Mouse (Mus musculus): ENCODE results near the gene Gm20379. TPM values are rescaled to one million over a fixed set of nuclear protein-coding genes. Genes with fewer than 3 reads are reported as not detected.

Gene Gm20379
- polyA plus RNA-seq, 1 experiment from 2014 or later: 0.43 TPM

DNA sequence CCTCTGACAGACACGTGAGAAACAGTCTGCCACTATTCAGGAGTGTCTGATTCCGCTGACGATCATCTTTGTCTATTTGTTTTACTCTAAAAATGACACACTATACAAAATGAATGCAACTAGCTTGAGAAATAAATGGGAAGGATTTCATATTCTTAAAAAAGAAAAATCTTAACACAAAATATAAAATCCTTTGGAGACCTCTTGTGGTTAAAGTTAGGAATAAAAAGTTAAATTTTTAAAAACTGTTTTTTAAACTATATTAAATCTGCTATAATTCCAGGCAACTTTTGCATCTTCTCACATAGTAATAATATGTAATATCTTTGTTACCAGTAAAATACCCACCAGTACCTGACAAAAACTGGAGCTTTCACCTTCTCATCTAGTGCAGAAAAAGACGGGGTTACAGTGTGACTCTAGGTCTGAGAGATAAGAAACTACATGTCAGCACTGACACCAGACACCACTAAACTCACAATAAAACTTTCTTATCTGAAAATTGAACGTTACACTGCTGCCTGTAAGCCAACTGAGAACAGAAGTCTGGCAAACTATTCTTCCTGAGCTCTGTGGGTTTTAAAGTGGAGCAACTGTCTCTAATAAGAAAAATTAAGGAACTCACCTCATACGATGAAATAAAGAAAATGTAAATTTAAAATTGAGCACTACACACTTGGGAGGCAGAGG lies 32.1 kb downstream of the Gm20379 start:
- H3K27me3 ChIP-seq: no peaks in the 10 kb centered on the region
- no peak overlapping the region for H3K4me2 ChIP-seq
- WGBS (ENCODE audit: insufficient replicate concordance): 50% methylated on average over 6 of the region's 6 CpGs
- peak; percentile 75 for ATAC-seq (ENCODE audit: low read depth)
- peaks cover 8% of the 10 kb centered on the region; the same call in 1 of the 2 replicates for H3K4me1 ChIP-seq (replicated peaks)
- H3K4me3 ChIP-seq (replicated peaks): no peak overlapping the region
- DNase-seq: no peak
- H3K36me3 ChIP-seq: peaks cover 33% of the 10 kb centered on the region
- H3K9me3 ChIP-seq (replicated peaks): no peaks in the 10 kb centered on the region
- no peak overlapping the region for H3K27ac ChIP-seq
- no peak overlapping the region for H3K9ac ChIP-seq

GRCm38 (mm10) chr13:92339787-92340186 lies 34.0 kb downstream of the Gm20379 start:
- no peak for DNase-seq
- peaks cover 44% of the 10 kb centered on the region for H3K36me3 ChIP-seq

GRCm38 (mm10) chr13:92344033-92344432 lies 38.3 kb downstream of the Gm20379 start:
- Histone ChIP-seq H3K4me3 (replicated peaks) (no peak overlapping the region), H3K9ac (no peak overlapping the region), H3K4me1 (replicated peaks) (peaks cover 4% of the 10 kb centered on the region; the same call in 1 of the 2 replicates), H3K27me3 (no peaks in the 10 kb centered on the region), H3K27ac (no peak overlapping the region), H3K4me2 (no peak overlapping the region), H3K9me3 (replicated peaks) (no peaks in the 10 kb centered on the region), H3K36me3 (peaks cover 70% of the 10 kb centered on the region)
- no peak for ATAC-seq (ENCODE audit: low read depth)
- no peak for DNase-seq
- 92% methylated on average over 8 of the region's 8 CpGs for WGBS (ENCODE audit: insufficient replicate concordance)

More at GRCm38 (mm10) chr13:92339787-92340186, 34.0 kb downstream of the Gm20379 start:
- Histone ChIP-seq H3K4me2 (no peak overlapping the region), H3K4me1 (replicated peaks) (peaks cover 8% of the 10 kb centered on the region; the same call in 1 of the 2 replicates), H3K9me3 (replicated peaks) (no peaks in the 10 kb centered on the region), H3K9ac (no peak overlapping the region), H3K4me3 (replicated peaks) (no peak overlapping the region), H3K27ac (no peak overlapping the region), H3K27me3 (no peaks in the 10 kb centered on the region)
- 82% methylated on average over 3 of the region's 3 CpGs for WGBS (ENCODE audit: insufficient replicate concordance)
- no peak for ATAC-seq (ENCODE audit: low read depth)

DNA sequence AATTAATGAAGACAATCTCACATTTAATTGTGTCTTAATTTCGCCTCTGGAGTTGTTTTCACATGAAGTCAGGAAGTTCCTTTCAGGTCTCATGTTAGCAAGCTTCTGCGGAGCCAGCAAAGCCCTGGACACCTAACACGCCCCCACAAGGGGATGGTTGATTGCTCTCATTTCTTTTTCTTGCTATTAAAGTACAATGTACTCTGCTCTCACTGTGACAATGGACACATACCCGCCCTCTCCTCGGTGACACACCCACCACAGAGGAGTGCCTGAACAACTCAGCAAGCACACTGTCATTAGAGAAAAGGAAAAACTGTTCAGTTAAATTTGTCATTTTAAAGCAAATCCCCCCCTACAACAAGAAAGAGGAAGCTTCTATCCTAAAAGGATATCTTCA lies 40.6 kb downstream of the Gm20379 start:
- no peaks in the 10 kb centered on the region for H3K27me3 ChIP-seq
- WGBS (ENCODE audit: insufficient replicate concordance): 78% methylated on average over 5 of the region's 5 CpGs
- H3K9me3 ChIP-seq (replicated peaks): no peaks in the 10 kb centered on the region
- ATAC-seq (ENCODE audit: low read depth) (no peak), DNase-seq (no peak)
- H3K4me3 ChIP-seq (replicated peaks): no peak overlapping the region
- H3K9ac ChIP-seq: no peak overlapping the region
- H3K36me3 ChIP-seq: peaks cover 75% of the 10 kb centered on the region
- H3K4me2 ChIP-seq: no peak overlapping the region
- H3K27ac ChIP-seq: no peak overlapping the region
- no peaks in the 10 kb centered on the region for H3K4me1 ChIP-seq (replicated peaks)

DNA sequence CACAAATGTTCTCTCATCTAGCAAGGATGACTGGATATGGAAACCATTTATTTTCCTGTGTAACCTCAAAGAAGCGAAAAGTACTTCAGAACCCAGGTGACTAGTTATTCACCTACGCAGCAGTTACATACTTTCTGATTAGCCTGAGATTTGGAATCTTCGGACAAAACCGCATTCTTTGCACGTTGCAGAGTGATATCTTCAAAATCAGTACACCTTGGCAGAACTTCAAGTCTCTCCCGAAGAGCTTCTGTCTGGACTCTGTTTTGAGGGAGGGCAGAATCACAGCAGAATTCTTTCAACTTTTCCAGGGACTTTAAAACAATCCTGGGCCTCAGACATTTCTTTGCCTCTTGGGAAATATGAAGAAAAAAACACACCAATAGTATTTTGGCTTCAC lies 45.3 kb downstream of the Gm20379 start:
- WGBS (ENCODE audit: insufficient replicate concordance): 87% methylated on average over 6 of the region's 6 CpGs
- no peak for ATAC-seq (ENCODE audit: low read depth)

GRCm38 (mm10) chr13:92353956-92354355 lies 48.2 kb downstream of the Gm20379 start:
- peak overlapping the region; percentile 81 for H3K4me3 ChIP-seq (replicated peaks)
- no peaks in the 10 kb centered on the region for H3K27me3 ChIP-seq
- H3K9ac ChIP-seq: peak overlapping the region; percentile 70
- peaks cover 34% of the 10 kb centered on the region for H3K4me1 ChIP-seq (replicated peaks)
- DNase-seq: peak; percentile 8
- H3K27ac ChIP-seq: peak overlapping the region; percentile 53
- peak overlapping the region; percentile 94 for H3K4me2 ChIP-seq
- no peak for ATAC-seq (ENCODE audit: low read depth)
- H3K36me3 ChIP-seq: peaks cover 36% of the 10 kb centered on the region
- H3K9me3 ChIP-seq (replicated peaks): no peaks in the 10 kb centered on the region
- 21% methylated on average over 4 of the region's 4 CpGs for WGBS (ENCODE audit: insufficient replicate concordance)

More for the DNA sequence above, 45.3 kb downstream of the Gm20379 start:
- Histone ChIP-seq H3K9ac (no peak overlapping the region), H3K36me3 (peaks cover 43% of the 10 kb centered on the region), H3K27ac (no peak overlapping the region), H3K4me2 (no peak overlapping the region), H3K27me3 (no peaks in the 10 kb centered on the region), H3K4me3 (replicated peaks) (no peak overlapping the region), H3K4me1 (replicated peaks) (peaks cover 22% of the 10 kb centered on the region), H3K9me3 (replicated peaks) (no peaks in the 10 kb centered on the region)
- DNase-seq: no peak

DNA sequence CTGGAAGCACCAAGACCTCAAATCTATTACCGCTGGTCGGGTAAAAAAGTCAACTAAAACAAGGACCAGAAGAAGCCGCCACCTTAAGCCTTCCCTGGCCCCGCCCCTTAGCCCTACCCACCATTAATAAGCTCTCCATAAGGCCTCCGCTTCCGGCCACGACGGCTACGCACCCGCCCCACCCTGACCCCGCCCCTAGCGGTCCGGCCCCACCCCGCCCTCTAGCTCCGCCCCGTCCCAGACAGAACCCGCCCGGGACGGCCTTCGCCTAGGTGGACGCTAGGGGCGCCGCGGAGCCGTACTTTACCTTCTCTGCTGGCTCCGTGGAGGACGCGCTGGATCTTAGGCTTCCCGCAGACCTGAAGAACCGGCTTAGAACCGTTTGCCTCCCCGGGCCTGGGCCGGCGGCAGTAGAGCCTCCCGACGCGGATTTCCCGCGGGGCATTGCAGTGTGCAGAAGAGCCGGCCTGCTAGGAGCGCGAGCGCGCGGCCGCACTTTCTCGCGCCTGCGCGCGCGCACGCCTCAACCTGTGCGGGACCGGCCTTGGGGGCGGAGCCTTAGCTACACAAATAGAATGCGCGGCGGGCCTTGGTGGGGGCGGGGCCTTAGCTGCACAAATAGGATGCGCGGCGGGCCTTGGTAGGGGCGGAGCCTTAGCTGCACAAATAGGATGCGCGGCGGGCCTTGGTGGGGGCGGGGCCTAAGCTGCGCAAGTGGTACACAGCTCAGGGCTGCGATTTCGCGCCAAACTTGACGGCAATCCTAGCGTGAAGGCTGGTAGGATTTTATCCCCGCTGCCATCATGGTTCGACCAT lies 48.9 kb downstream of the Gm20379 start, which contains the start of the genes Dhfr and Msh3:
Gene Dhfr, plus strand, starts transcription at position 271 of the 816 bp plus-strand sequence.
Gene Msh3, minus strand, starts transcription at position 548 of the 816 bp plus-strand sequence.
- H3K27me3 ChIP-seq: no peaks in the 10 kb centered on the region
- peak; percentile 91 for ATAC-seq (ENCODE audit: low read depth)
- H3K4me3 ChIP-seq (replicated peaks): peak within 1 kb of the TSS; percentile 81
- peak; percentile 98 for DNase-seq
- peaks cover 34% of the 10 kb centered on the region for H3K4me1 ChIP-seq (replicated peaks)
- no peaks in the 10 kb centered on the region for H3K9me3 ChIP-seq (replicated peaks)
- H3K4me2 ChIP-seq: peak within 1 kb of the TSS; percentile 94
- peak within 1 kb of the TSS; percentile 83 for H3K9ac ChIP-seq
- peaks cover 39% of the 10 kb centered on the region for H3K36me3 ChIP-seq
- peak within 1 kb of the TSS; percentile 91 for H3K27ac ChIP-seq
- WGBS (ENCODE audit: insufficient replicate concordance): under 1% methylated on average over 75 of the region's 76 CpGs

GRCm38 (mm10) chr13:92355272-92355643 lies 49.5 kb downstream of the Gm20379 start:
- ATAC-seq (ENCODE audit: low read depth): peak; percentile 46
- Histone ChIP-seq H3K9me3 (replicated peaks) (no peaks in the 10 kb centered on the region), H3K27ac (peak overlapping the region; percentile 82), H3K9ac (peak overlapping the region; percentile 83), H3K4me2 (peak overlapping the region; percentile 94), H3K36me3 (peaks cover 40% of the 10 kb centered on the region), H3K4me1 (replicated peaks) (peaks cover 34% of the 10 kb centered on the region), H3K4me3 (replicated peaks) (peak overlapping the region; percentile 81), H3K27me3 (no peaks in the 10 kb centered on the region)
- DNase-seq: no peak
- WGBS (ENCODE audit: insufficient replicate concordance): under 1% methylated on average over 24 of the region's 24 CpGs

DNA sequence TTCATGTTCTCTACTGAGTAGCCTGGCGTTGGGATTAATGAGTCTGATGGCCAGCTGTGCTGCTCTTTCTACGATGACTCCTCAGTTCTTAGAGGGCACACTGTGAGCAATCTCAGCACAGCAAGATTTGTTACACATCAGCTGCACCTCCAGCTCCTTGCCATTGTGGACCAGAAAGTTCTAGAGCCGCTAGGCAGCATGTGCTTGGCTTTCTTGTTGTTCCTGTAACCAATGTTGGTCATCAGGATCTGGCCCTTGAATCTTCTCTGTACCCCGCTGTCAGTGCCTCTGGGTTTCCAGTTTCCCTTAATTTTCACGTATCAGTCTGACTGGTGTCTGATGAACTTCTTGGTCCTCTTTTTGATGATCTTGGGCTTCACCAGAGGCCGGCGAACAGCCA lies 50.6 kb downstream of the Gm20379 start:
- DNase-seq (no peak), ATAC-seq (ENCODE audit: low read depth) (no peak)
- Histone ChIP-seq H3K36me3 (peaks cover 41% of the 10 kb centered on the region), H3K4me2 (peak overlapping the region; percentile 94), H3K27ac (no peak overlapping the region), H3K4me1 (replicated peaks) (peaks cover 37% of the 10 kb centered on the region), H3K9me3 (replicated peaks) (no peaks in the 10 kb centered on the region), H3K4me3 (replicated peaks) (peak overlapping the region; percentile 81), H3K9ac (peak overlapping the region; percentile 83), H3K27me3 (no peaks in the 10 kb centered on the region)
- 74% methylated on average over 7 of the region's 7 CpGs for WGBS (ENCODE audit: insufficient replicate concordance)
